Mouse (Mus musculus) kidney, postnatal 10 days (tissue): ENCODE measurements around the gene Icam5.
"Not testable (repeated sequence)": the region's sequence is repeated elsewhere in the genome, so short reads cannot be mapped to it uniquely, and the experiment has no call there.

Experiments used
- DNase-seq: peaks from one replicate; pipeline ENCODE4 v3.0.0; 2021; ENCODE audit warnings: mixed read lengths

The Icam5 gene

GRCm38 (mm10) chr9:21031896-21032351, at the start of gene Icam5:
Gene Icam5 (plus strand): TSS chr9:21032073.
- no peak for DNase-seq

- no peak for DNase-seq
These were observed 49.7 kb upstream of the Icam5 start for GRCm38 (mm10) chr9:20982171-20982570.

GRCm38 (mm10) chr9:20983169-20983568, 48.7 kb upstream of the Icam5 start:
- peak; percentile 44 for DNase-seq

GRCm38 (mm10) chr9:20986952-20987686, 44.8 kb upstream of the Icam5 start:
- DNase-seq, result peak; percentile 83

- DNase-seq, result no peak
These were observed 43.9 kb upstream of the Icam5 start for GRCm38 (mm10) chr9:20987953-20988352.

GRCm38 (mm10) chr9:20990861-20991260, 41.0 kb upstream of the Icam5 start:
- peak; percentile 84 for DNase-seq

GRCm38 (mm10) chr9:20991587-20991986, 40.3 kb upstream of the Icam5 start:
- no peak for DNase-seq

- DNase-seq, result peak; percentile 37
These were observed 38.5 kb upstream of the Icam5 start for GRCm38 (mm10) chr9:20993165-20993898.

GRCm38 (mm10) chr9:20995069-20995468, 36.8 kb upstream of the Icam5 start:
- peak; percentile 43 for DNase-seq

GRCm38 (mm10) chr9:20997065-20997464, 34.8 kb upstream of the Icam5 start:
- DNase-seq, result no peak

- DNase-seq, result not testable (repeated sequence)
These were observed 33.5 kb upstream of the Icam5 start for GRCm38 (mm10) chr9:20998337-20998736.

- peak; percentile 66 for DNase-seq
These were observed 31.1 kb upstream of the Icam5 start for GRCm38 (mm10) chr9:21000811-21001210.

GRCm38 (mm10) chr9:21001651-21002200, 30.1 kb upstream of the Icam5 start:
- DNase-seq, result no peak

- no peak for DNase-seq
These were observed 29.6 kb upstream of the Icam5 start for GRCm38 (mm10) chr9:21002270-21002626.

- peak; percentile 94 for DNase-seq
These were observed 29.0 kb upstream of the Icam5 start, which contains the start of gene Mrpl4 for GRCm38 (mm10) chr9:21002627-21003551. Gene Mrpl4 (plus strand): TSS chr9:21002738.

GRCm38 (mm10) chr9:21007313-21007952, 24.4 kb upstream of the Icam5 start:
- no peak for DNase-seq

GRCm38 (mm10) chr9:21008007-21008406, 23.9 kb upstream of the Icam5 start:
- no peak for DNase-seq

- DNase-seq, result no peak
These were observed 21.5 kb upstream of the Icam5 start for GRCm38 (mm10) chr9:21010362-21010761.

- not testable (repeated sequence) for DNase-seq
These were observed 20.8 kb upstream of the Icam5 start for GRCm38 (mm10) chr9:21010939-21011541.

- DNase-seq, result peak; percentile 55
These were observed 20.0 kb upstream of the Icam5 start for GRCm38 (mm10) chr9:21011846-21012312.

- no peak for DNase-seq
These were observed 19.5 kb upstream of the Icam5 start for GRCm38 (mm10) chr9:21012368-21012767.
